9 mouse cellular contexts compared by ENCODE assay signal in genomic region chr4:63281694-63282093, GRCm38 (mm10).
A peak's percentile ranks its signal among the peaks of the same experiment; 100 is the strongest.
DNase-seq lines count a peak whose midpoint lies in the region; ATAC-seq and TF ChIP-seq lines count a peak whose summit lies in the region.
"Had no signal": no experiment of that assay in that cellular context is flagged by ENCODE, and none has a peak within 500 bp of the region (broad histone marks: within the 10 kb centered on the region; RNA-seq: fewer than 3 reads in every experiment).

No protein-coding gene starts in this region.

- DNase-seq in cerebellum, postnatal 10 days = peak; percentile 66
- no peak for DNase-seq in cerebellum, postnatal 25 days
- DNase-seq in left cerebral cortex, postnatal 4 days = peak; percentile 46
- no peak for DNase-seq in left cerebral cortex, adult 9 months (ENCODE audit: low spot score in 2 of 2)
- DNase-seq in Patski (ENCODE audit: low read depth, low spot score) = peak; percentile 74
- no peak for DNase-seq in adrenal gland, adult 8-10 months
- no peak for DNase-seq in layer of hippocampus, postnatal 25 days (ENCODE audit: extremely low spot score in 1 of 2, low spot score in 1 of 2)
- DNase-seq: lung, adult 18-20 months had no signal

- POLR2A ChIA-PET in Patski (lab: Charles Lee) = no interaction called here

- in situ Hi-C loops in Patski (cut with MboI; ENCODE audit: low pct_unique_long_range_greater_than_20kb) = no loop called here

- intact Hi-C loops in left cerebral cortex, postnatal 4 days (cut with DNase I) = no loop called here

- CTCF ChIA-PET in Patski (lab: Charles Lee) = interaction anchor here (1.2 to 2.1 kb wide), 2 partner anchors 64 to 66 kb away, joined by 3 to 5 read pairs; no protein-coding TSS in a partner anchor

- peak; percentile 68 for ATAC-seq in Patski
- peak; percentile 43 for ATAC-seq in megakaryocyte progenitor cell, adult 5-6 weeks (replicated peaks; ENCODE audit: poor library complexity)

- no peaks in the 10 kb centered on the region for H3K27me3 ChIP-seq in Patski

- TF ChIP-seq CTCF in Patski (IDR thresholded peaks at IDR 0.05) = no peak

Comparison
In these comparisons a context has a peak if more than half of its experiments do, and no peak if none do; other contexts are left out.
1. DNase-seq: peak in cerebellum, postnatal 10 days (2 of 2), left cerebral cortex, postnatal 4 days (single experiment) and Patski (single experiment); none in cerebellum, postnatal 25 days (0 of 2), left cerebral cortex, adult 9 months (0 of 2), adrenal gland, adult 8-10 months (single experiment) and layer of hippocampus, postnatal 25 days (0 of 2).